Comparison of ENCODE assay signal across 25 mouse cellular contexts in genomic region chr13:98297883-98298482, GRCm38 (mm10). TPM values are rescaled to one million over a fixed set of nuclear protein-coding genes. Genes with fewer than 3 reads are reported as not detected.
A peak's percentile ranks its signal among the peaks of the same experiment; 100 is the strongest.
DNase-seq lines count a peak whose midpoint lies in the region; ATAC-seq and TF ChIP-seq lines count a peak whose summit lies in the region.
"Had no signal": no experiment of that assay in that cellular context is flagged by ENCODE, and none has a peak within 500 bp of the region (broad histone marks: within the 10 kb centered on the region; RNA-seq: fewer than 3 reads in every experiment).

No protein-coding gene starts in this region.

- H3K36me3 ChIP-seq in E14TG2a.4 (ENCODE audit: insufficient read depth, low read length) = no peaks in the 10 kb centered on the region
- H3K36me3 ChIP-seq: heart, embryonic 15.5 days; hindbrain, embryonic 12.5 days; limb, embryonic 10.5 days; liver, embryonic 15.5 days; midbrain, embryonic 15.5 days had no signal

- ATAC-seq in CD4-positive, CD25-positive, alpha-beta regulatory T cell, adult 4 months = no peak

- peaks cover 32% of the 10 kb centered on the region for H3K4me1 ChIP-seq in E14TG2a.4 (replicated peaks; ENCODE audit: low read depth, low read length)
- H3K4me1 ChIP-seq: hindbrain, embryonic 12.5 days; liver, embryonic 15.5 days; midbrain, embryonic 15.5 days had no signal

- no peak overlapping the region for H3K4me3 ChIP-seq in left cerebral cortex, adult 2 months
- no peak overlapping the region for H3K4me3 ChIP-seq in E14TG2a.4 (replicated peaks; ENCODE audit: low read length)
- H3K4me3 ChIP-seq: heart, embryonic 15.5 days; hindbrain, embryonic 12.5 days; liver, embryonic 15.5 days; midbrain, embryonic 15.5 days had no signal

- no peak overlapping the region for H3K27ac ChIP-seq in left cerebral cortex, adult 2 months
- H3K27ac ChIP-seq: heart, embryonic 15.5 days; hindbrain, embryonic 12.5 days; liver, embryonic 15.5 days; macrophage; midbrain, embryonic 15.5 days had no signal

- H3K27me3 ChIP-seq in E14TG2a.4 (ENCODE audit: insufficient read depth, low read length) = no peaks in the 10 kb centered on the region
- H3K27me3 ChIP-seq: heart, embryonic 15.5 days; hindbrain, embryonic 12.5 days; liver, embryonic 15.5 days; midbrain, embryonic 15.5 days had no signal

- TF ChIP-seq CTCF in left cerebral cortex, adult 2 months (IDR thresholded peaks at IDR 0.05) = peak; percentile 5; the same call in 1 of the 2 replicates
- peak; percentile 46 for TF ChIP-seq CTCF in E14TG2a.4 (conservative IDR thresholded peaks at IDR 0.05; ENCODE audit: low read length)

- H3K9me3 ChIP-seq in E14TG2a.4 (ENCODE audit: low read length) = peaks cover 10% of the 10 kb centered on the region
- H3K9me3 ChIP-seq: heart, embryonic 15.5 days; hindbrain, embryonic 12.5 days; limb, embryonic 10.5 days; liver, embryonic 15.5 days; midbrain, embryonic 15.5 days had no signal

- peak; percentile 13 for DNase-seq in CD4-positive, CD25-positive, alpha-beta regulatory T cell, adult 2 months (ENCODE audit: low read depth, low spot score)
- DNase-seq in left cerebral cortex, adult 2 months (ENCODE audit: extremely low spot score in 1 of 2, low spot score in 2 of 2) = no peak
- no peak for DNase-seq in left cerebral cortex, adult 18-20 months (ENCODE audit: low spot score in 2 of 2)
- DNase-seq in ZHBTc4 (ENCODE audit: low read depth, low spot score) = peak; percentile 55
- DNase-seq in right cerebral cortex, postnatal 4 days = no peak
- DNase-seq in urinary bladder, postnatal 36 days (ENCODE audit: low spot score in 2 of 2) = no peak
- DNase-seq: adrenal gland, adult 8-10 months; cerebellum, adult 8-10 months; kidney, adult 11 months; kidney, postnatal 4 days; layer of hippocampus, postnatal 36 days; right cerebral cortex, postnatal 25 days had no signal

- intact Hi-C loops in left cerebral cortex, adult 2 months (cut with DNase I) = no loop called here

RNA-seq across cellular contexts. Expression of gene Gm21976, which starts 18.3 kb away (rescaled TPM):
- not detected for polyA plus RNA-seq in CD4-positive, CD25-positive, alpha-beta regulatory T cell, adult 4 months (2017; shearing (Covaris generic))
- total RNA-seq in left cerebral cortex, adult 2 months (2021) = not detected
- total RNA-seq in left cerebral cortex, adult 18-20 months (2021) = not detected
- total RNA-seq: adrenal gland, adult 8-10 months; layer of hippocampus, postnatal 36 days had no signal
- polyA plus RNA-seq: cortical plate, adult 2 months; embryonic facial prominence, embryonic 14.5 days; forebrain, embryonic 11.5 days; heart, embryonic 15.5 days; hindbrain, embryonic 12.5 days; limb, embryonic 10.5 days; liver, embryonic 15.5 days; macrophage; midbrain, embryonic 15.5 days; neural tube, embryonic 11.5 days; stomach, embryonic 14.5 days had no signal

RNA-seq across cellular contexts. Expression of gene Btf3, which starts 18.8 kb away (rescaled TPM):
- 100 to 1,000 TPM; 721 to 726 TPM for polyA plus RNA-seq in CD4-positive, CD25-positive, alpha-beta regulatory T cell, adult 4 months (2017; shearing (Covaris generic))
- total RNA-seq in left cerebral cortex, adult 2 months (2021) = 100 to 1,000 TPM; 160 to 170 TPM
- 100 to 1,000 TPM; 171 to 175 TPM for total RNA-seq in left cerebral cortex, adult 18-20 months (2021)

RNA-seq across cellular contexts. Expression of gene Ankra2, which starts 35.1 kb away (rescaled TPM):
- polyA plus RNA-seq in CD4-positive, CD25-positive, alpha-beta regulatory T cell, adult 4 months (2017; shearing (Covaris generic)) = 10 to 100 TPM; 21.3 to 24.5 TPM
- total RNA-seq in left cerebral cortex, adult 2 months (2021) = 10 to 100 TPM; 47.1 TPM
- total RNA-seq in left cerebral cortex, adult 18-20 months (2021) = 10 to 100 TPM; 44.6 to 45.9 TPM

RNA-seq across cellular contexts. Expression of gene Utp15, which starts 35.1 kb away (rescaled TPM):
- polyA plus RNA-seq in CD4-positive, CD25-positive, alpha-beta regulatory T cell, adult 4 months (2017; shearing (Covaris generic)) = 10 to 100 TPM; 22.6 to 26.6 TPM
- total RNA-seq in left cerebral cortex, adult 2 months (2021) = 10 to 100 TPM; 22.2 to 23.0 TPM
- 10 to 100 TPM; 22.5 to 22.8 TPM for total RNA-seq in left cerebral cortex, adult 18-20 months (2021)

RNA-seq across cellular contexts. Expression of gene Foxd1, which starts 56.1 kb away (rescaled TPM):
- not detected for polyA plus RNA-seq in CD4-positive, CD25-positive, alpha-beta regulatory T cell, adult 4 months (2017; shearing (Covaris generic))
- total RNA-seq in left cerebral cortex, adult 2 months (2021) = 1 to 10 TPM; 1.5 to 1.9 TPM
- 1 to 10 TPM; 1.6 to 2.0 TPM for total RNA-seq in left cerebral cortex, adult 18-20 months (2021)
- polyA plus RNA-seq: heart, embryonic 15.5 days; liver, embryonic 15.5 days; macrophage; stomach, embryonic 14.5 days had no signal

Comparison
In these comparisons a context has a peak if more than half of its experiments do, and no peak if none do; other contexts are left out.
1. DNase-seq: peak in CD4-positive, CD25-positive, alpha-beta regulatory T cell, adult 2 months (single experiment) and ZHBTc4 (single experiment); none in left cerebral cortex, adult 2 months (0 of 2), left cerebral cortex, adult 18-20 months (0 of 2), right cerebral cortex, postnatal 4 days (single experiment) and urinary bladder, postnatal 36 days (0 of 2).